Mouse (Mus musculus) CH12.LX (cell line): ENCODE results near the gene Tmem176a. TPM values are rescaled to one million over a fixed set of nuclear protein-coding genes. Genes with fewer than 3 reads are reported as not detected.

Source experiments
- DNase-seq: peaks from one replicate; pipeline ENCODE4 v3.0.0-alpha.2; 2013; ENCODE audit errors: extremely low read depth
- H3K27ac ChIP-seq: 2 replicates; pipeline ENCODE4 v1.5.1; 2012; ENCODE audit warnings: low read depth, mild to moderate bottlenecking, control low read depth, moderate library complexity; ENCODE audit not compliant: insufficient read depth
- H3K27me3 ChIP-seq: replicated peaks from 2 replicates; pipeline ENCODE3; 2012; ENCODE audit warnings: inconsistent platforms
- H3K36me3 ChIP-seq, 2 experiments: replicated peaks in 1 of 2; 2 replicates each; pipeline versions ENCODE3 to v1.6.1; 2012; ENCODE audit warnings: inconsistent platforms in 1 of 2, low read length in 1 of 2, mild to moderate bottlenecking in 1 of 2, mixed read lengths in 1 of 2, moderate library complexity in 1 of 2; ENCODE audit not compliant: control insufficient read depth in 1 of 2, insufficient read depth in 1 of 2
- H3K4me1 ChIP-seq, 2 experiments: 2 replicates each; pipeline ENCODE4 v1.6.1; 2012; ENCODE audit warnings: inconsistent platforms in 1 of 2, moderate library complexity in 1 of 2; ENCODE audit not compliant: insufficient read depth in 2 of 2, control insufficient read depth in 1 of 2
- H3K4me2 ChIP-seq: 2 replicates; pipeline ENCODE4 v1.6.1; 2012; ENCODE audit warnings: low read depth, mild to moderate bottlenecking, control low read depth; ENCODE audit not compliant: poor library complexity, insufficient read depth, severe bottlenecking
- H3K4me3 ChIP-seq, 3 experiments: fragments of 150-350 bp in 1 of 3; sonication (generic) in 1 of 3; replicated peaks in 1 of 3; 2 replicates each; pipeline versions ENCODE3 to v1.5.1; 2011 to 2012; ENCODE audit warnings: low read depth in 2 of 3, low read length in 2 of 3, mild to moderate bottlenecking in 2 of 3, moderate library complexity in 2 of 3, control low read depth in 1 of 3, improper control_type of control experiment in 1 of 3, inconsistent platforms in 1 of 3, mixed read lengths in 1 of 3; ENCODE audit not compliant: poor library complexity in 1 of 3
- H3K79me2 ChIP-seq: replicated peaks from 2 replicates; pipeline ENCODE4 v1.6.1; 2012; ENCODE audit warnings: mild to moderate bottlenecking, moderate library complexity; ENCODE audit not compliant: control insufficient read depth, poor library complexity, insufficient read depth, severe bottlenecking; ENCODE audit errors: extremely low read depth
- H3K9ac ChIP-seq: 2 replicates; pipeline ENCODE4 v1.6.1; 2012; ENCODE audit warnings: low read depth, mild to moderate bottlenecking, control low read depth, moderate library complexity; ENCODE audit not compliant: insufficient read depth
- H3K9me3 ChIP-seq: replicated peaks from 2 replicates; pipeline ENCODE3; 2012; ENCODE audit warnings: low read length, inconsistent platforms, mixed read lengths
- CHD1 ChIP-seq: IDR thresholded peaks from 2 replicates; pipeline ENCODE4 v1.6.1; 2012; ENCODE audit warnings: low read depth, low read length, improper control_type of control experiment, inconsistent platforms
- CTCF ChIP-seq, 2 experiments: IDR thresholded peaks in 1 of 2; conservative IDR thresholded peaks in 1 of 2; 2 replicates each; pipeline ENCODE4 v1.5.1; 2011 to 2012; ENCODE audit warnings: low read depth in 2 of 2, low read length in 2 of 2, improper control_type of control experiment in 1 of 2, inconsistent platforms in 1 of 2, mild to moderate bottlenecking in 1 of 2, moderate library complexity in 1 of 2
- ELF1 ChIP-seq: IDR thresholded peaks from 2 replicates; pipeline ENCODE4 v1.6.1; 2014; ENCODE audit warnings: low read depth, mild to moderate bottlenecking, inconsistent platforms, low read length, improper control_type of control experiment
- GABPA ChIP-seq: IDR thresholded peaks from 2 replicates; pipeline ENCODE4 v1.6.1; 2012; ENCODE audit warnings: low read depth, low read length, improper control_type of control experiment, inconsistent platforms; ENCODE audit not compliant: insufficient replicate concordance
- KAT2A ChIP-seq: IDR thresholded peaks from 2 replicates; pipeline ENCODE4 v1.6.1; 2012; ENCODE audit warnings: low read length, improper control_type of control experiment, inconsistent platforms; ENCODE audit not compliant: insufficient replicate concordance
- MAFK ChIP-seq: IDR thresholded peaks from 2 replicates; pipeline ENCODE4 v1.6.1; 2011; ENCODE audit warnings: low read length, improper control_type of control experiment; ENCODE audit not compliant: insufficient replicate concordance
- MAZ ChIP-seq: IDR thresholded peaks from 2 replicates; pipeline ENCODE4 v1.6.1; 2012; ENCODE audit warnings: low read depth, mild to moderate bottlenecking, inconsistent platforms, low read length, improper control_type of control experiment, moderate library complexity
- NELFE ChIP-seq: IDR thresholded peaks from 2 replicates; pipeline ENCODE4 v1.6.1; 2011; ENCODE audit warnings: low read depth, low read length, improper control_type of control experiment
- NRF1 ChIP-seq: IDR thresholded peaks from 2 replicates; pipeline ENCODE4 v1.6.1; 2014; ENCODE audit warnings: low read depth, mild to moderate bottlenecking, inconsistent platforms, low read length, improper control_type of control experiment, moderate library complexity
- PAX5 ChIP-seq: IDR thresholded peaks from 2 replicates; pipeline ENCODE4 v1.6.1; 2012; ENCODE audit warnings: low read length, inconsistent platforms, mixed read lengths
- SMC3 ChIP-seq: IDR thresholded peaks from 2 replicates; pipeline ENCODE4 v1.6.1; 2011; ENCODE audit warnings: low read depth, low read length, improper control_type of control experiment
- TCF12 ChIP-seq: IDR thresholded peaks from 2 replicates; pipeline ENCODE4 v1.6.1; 2014; ENCODE audit warnings: low read depth, mild to moderate bottlenecking, inconsistent platforms, low read length, improper control_type of control experiment
- USF1 ChIP-seq: IDR thresholded peaks from 2 replicates; pipeline ENCODE4 v1.6.1; 2014; ENCODE audit warnings: low read depth, mild to moderate bottlenecking, inconsistent platforms, low read length, improper control_type of control experiment
- ZMIZ1 ChIP-seq: IDR thresholded peaks from 2 replicates; pipeline ENCODE4 v1.6.1; 2012; ENCODE audit warnings: low read depth, mild to moderate bottlenecking, inconsistent platforms, low read length, improper control_type of control experiment
- dilution Hi-C: fragments of 300-500 bp; cut with MboI; formaldehyde crosslinking; loops from 2 replicates; pipeline ENCODE4 v1.14.3; 2020; ENCODE audit warnings: low sequenced_read_pairs; ENCODE audit not compliant: extremely low pct_unique_long_range_greater_than_20kb, extremely low pct_ligation_motif_present
- in situ Hi-C: fragments of 300-500 bp; cut with MboI; formaldehyde crosslinking; loops from 3 replicates; pipeline ENCODE4 v1.14.3; 2019; ENCODE audit warnings: low sequenced_read_pairs, low pct_ligation_motif_present, low pct_unique_long_range_greater_than_20kb, mixed read lengths
- polyA plus RNA-seq: library from polyadenylated mRNA; unstranded; fragments of >175 nt; gene quantifications from 2 replicates; pipeline ENCODE4 v1.2.1, GENCODE M21; 2012; ENCODE audit warnings: low read depth; ENCODE audit not compliant: insufficient read length
- total RNA-seq, 2 experiments: library from RNA; depleted of rRNA; stranded (reverse); fragments of 300-350 nt in 1 of 2; fragments of >200 nt in 1 of 2; gene quantifications; 2 replicates each; pipeline ENCODE4 v1.2.3; 2012 to 2014

The Tmem176a gene
- total and polyA plus RNA-seq, 3 experiments = 27.2 to 58.0 (median 34.6) TPM

DNA sequence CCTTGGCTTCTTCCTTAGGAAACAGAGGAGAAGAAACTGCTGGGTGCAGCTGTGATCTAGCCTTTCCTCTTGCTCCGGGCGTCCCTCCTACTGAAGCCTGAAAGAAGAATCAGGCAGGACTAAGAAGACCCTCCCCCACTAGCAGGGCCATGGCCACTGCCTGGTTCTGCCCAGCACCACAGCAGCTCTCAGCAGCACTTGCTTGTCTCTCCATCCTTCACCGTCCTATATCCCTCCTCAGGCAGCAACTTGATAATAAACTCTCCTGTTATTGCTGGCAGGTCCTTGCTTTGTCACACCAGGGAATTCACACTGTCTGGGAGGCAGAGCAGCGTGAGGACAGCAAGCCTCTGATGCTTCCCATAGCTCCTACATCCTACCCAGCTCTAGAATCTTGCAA is 4.4 kb downstream of the Tmem176a start:
- no peaks in the 10 kb centered on the region for H3K79me2 ChIP-seq
- in situ Hi-C loops = no loop called here
- H3K27ac ChIP-seq = no peak overlapping the region
- H3K4me3 ChIP-seq = no peak overlapping the region
- H3K9ac ChIP-seq = no peak overlapping the region
- no peaks in the 10 kb centered on the region for H3K27me3 ChIP-seq
- H3K9me3 ChIP-seq = no peaks in the 10 kb centered on the region
- no peak overlapping the region for H3K4me2 ChIP-seq
- H3K4me1 ChIP-seq = peaks cover 14 to 74% of the 10 kb centered on the region in 2 experiments
- no peak for DNase-seq
- dilution Hi-C loops = no loop called here
- no peak for TF ChIP-seq CHD1
- no peak for TF ChIP-seq MAFK
- TF ChIP-seq ZMIZ1 = no peak
- no peak for TF ChIP-seq USF1
- no peak for TF ChIP-seq NRF1
- TF ChIP-seq TCF12 = 0 out of 2 replicates have a peak, but pooled peaks have one; percentile 8
- no peak for TF ChIP-seq PAX5
- peaks cover 0 to 35% of the 10 kb centered on the region in 2 experiments for H3K36me3 ChIP-seq

DNA sequence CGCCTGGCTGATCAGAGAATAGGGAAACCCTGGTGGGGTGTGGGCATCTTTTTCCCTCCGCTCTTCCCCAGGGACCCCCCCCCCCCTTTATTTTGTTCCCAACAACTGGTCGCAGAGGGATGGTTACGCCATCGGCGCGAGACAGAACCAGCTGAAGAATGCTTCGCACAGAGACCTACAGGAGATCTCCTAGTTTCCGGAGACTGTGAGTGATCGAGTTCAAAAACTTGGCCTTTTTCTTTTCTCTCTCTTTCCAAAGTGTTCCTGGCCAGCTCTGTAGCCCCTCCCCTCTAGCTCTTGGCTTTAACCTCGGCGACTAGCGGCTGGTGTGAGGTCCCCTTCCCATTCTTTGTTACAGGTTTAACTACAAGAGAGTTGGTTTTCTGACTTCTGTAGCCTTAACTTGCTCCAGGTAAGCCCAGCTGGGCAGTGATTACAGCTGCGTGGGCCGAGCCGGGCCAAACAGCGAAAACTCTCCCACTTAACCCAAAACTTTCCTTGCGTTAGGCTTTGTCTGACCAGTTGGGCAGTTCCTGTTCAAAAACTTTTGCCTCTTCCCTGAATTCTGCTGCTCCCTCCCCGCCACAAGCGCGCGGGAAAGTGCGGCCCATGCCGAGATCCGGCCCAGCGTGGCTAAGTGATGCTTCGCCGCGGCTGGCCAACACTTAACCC is 11.2 kb downstream of the Tmem176a start:
- no peaks in the 10 kb centered on the region for H3K36me3 ChIP-seq
- H3K9ac ChIP-seq = no peak overlapping the region
- no peaks in the 10 kb centered on the region for H3K27me3 ChIP-seq
- in situ Hi-C loops (loop anchor here (10.0 kb wide), 1 partner anchor 207 kb away; the partner anchor contains the start of gene Gimap8), dilution Hi-C loops (no loop called here)
- no peak for TF ChIP-seq MAZ
- no peaks in the 10 kb centered on the region for H3K9me3 ChIP-seq
- peaks cover 0 to 17% of the 10 kb centered on the region in 2 experiments; a peak in 3 of 4 replicates for H3K4me1 ChIP-seq
- no peak overlapping the region for H3K4me2 ChIP-seq
- no peak for DNase-seq
- no peak overlapping the region for H3K27ac ChIP-seq
- no peaks in the 10 kb centered on the region for H3K79me2 ChIP-seq
- no peak overlapping the region for H3K4me3 ChIP-seq

DNA sequence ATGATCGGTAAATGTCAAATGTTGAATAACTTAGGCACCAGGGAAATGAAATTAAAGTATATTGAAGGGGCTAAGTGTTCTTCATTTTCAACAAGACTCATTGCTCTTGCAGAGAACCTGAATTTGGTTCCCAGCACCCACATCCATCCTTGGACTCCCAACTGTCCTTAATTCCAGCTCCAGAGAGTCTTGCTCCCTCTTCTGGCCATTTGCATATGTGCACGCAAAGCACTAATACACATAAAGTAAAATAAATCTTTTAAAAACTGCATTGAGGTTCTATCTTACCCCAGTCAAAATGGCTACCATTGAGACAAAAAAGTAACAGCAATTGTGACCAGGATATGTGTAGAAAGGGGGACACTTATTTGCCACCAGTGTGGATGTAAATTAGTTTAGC is 13.4 kb downstream of the Tmem176a start:
- Histone ChIP-seq H3K79me2 (no peaks in the 10 kb centered on the region), H3K27me3 (no peaks in the 10 kb centered on the region), H3K4me2 (no peak overlapping the region), H3K9me3 (no peaks in the 10 kb centered on the region), H3K27ac (no peak overlapping the region), H3K36me3 (no peaks in the 10 kb centered on the region), H3K4me1 (peaks cover 0 to 18% of the 10 kb centered on the region in 2 experiments; a peak in 2 of 4 replicates), H3K4me3 (no peak overlapping the region), H3K9ac (no peak overlapping the region)
- dilution Hi-C loops (no loop called here), in situ Hi-C loops (loop anchor here (10.0 kb wide), 1 partner anchor 209 kb away; the partner anchor contains the start of gene Gimap8)
- TF ChIP-seq KAT2A (no peak), GABPA (no peak), USF1 (no peak), NELFE (no peak), SMC3 (peak; percentile 29; the same call in 1 of the 2 replicates), CTCF (conservative IDR thresholded peaks at IDR 0.05 in 1 of 2, IDR thresholded peaks at IDR 0.05 in 1 of 2; ENCODE audit: low read depth in 2 of 2, low read length in 2 of 2) (peak in 1 of 2 experiments; percentile 28; a peak in 2 of 4 replicates), ELF1 (no peak), PAX5 (no peak)
- DNase-seq = no peak
